Mouse (Mus musculus): Measurements from ENCODE around the gene Arid3a.

The Arid3a gene

DNA sequence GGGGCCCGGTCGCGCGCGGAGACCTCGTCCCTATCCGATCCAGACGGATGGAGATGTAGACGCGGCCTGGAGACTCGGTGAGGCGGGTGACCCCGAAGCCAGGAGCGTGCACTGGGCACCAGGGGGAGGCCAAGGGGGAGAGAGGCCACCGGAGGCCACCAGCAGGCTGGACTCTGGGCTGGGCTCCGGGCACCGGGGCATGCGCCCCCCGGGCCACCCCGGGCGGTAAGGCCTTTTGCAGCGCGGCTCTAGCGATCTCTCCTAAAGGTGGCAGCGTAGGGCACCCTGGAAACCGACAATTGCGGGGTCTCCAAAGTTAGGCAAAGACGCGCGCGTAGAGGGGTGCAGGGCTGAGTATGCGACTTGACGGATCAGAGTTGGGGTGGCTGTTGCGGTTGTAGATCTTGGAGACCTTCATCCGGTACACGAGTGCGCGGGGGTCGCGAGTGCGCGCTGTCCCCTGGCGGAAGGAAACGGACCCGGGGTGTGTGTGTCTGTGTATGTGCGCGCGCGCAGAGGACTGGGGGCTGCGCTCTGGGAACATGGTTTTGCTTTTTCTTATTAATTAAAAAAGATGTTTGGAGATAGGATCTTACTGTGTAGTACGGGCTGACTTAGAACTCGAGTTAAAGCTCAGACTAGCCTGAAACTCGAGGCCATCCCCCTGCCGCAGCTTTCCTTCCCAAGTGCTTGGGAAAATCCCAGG lies 634 bp downstream of the Arid3a start:
- no peak for DNase-seq (ENCODE audit: low spot score in 2 of 2)

DNA sequence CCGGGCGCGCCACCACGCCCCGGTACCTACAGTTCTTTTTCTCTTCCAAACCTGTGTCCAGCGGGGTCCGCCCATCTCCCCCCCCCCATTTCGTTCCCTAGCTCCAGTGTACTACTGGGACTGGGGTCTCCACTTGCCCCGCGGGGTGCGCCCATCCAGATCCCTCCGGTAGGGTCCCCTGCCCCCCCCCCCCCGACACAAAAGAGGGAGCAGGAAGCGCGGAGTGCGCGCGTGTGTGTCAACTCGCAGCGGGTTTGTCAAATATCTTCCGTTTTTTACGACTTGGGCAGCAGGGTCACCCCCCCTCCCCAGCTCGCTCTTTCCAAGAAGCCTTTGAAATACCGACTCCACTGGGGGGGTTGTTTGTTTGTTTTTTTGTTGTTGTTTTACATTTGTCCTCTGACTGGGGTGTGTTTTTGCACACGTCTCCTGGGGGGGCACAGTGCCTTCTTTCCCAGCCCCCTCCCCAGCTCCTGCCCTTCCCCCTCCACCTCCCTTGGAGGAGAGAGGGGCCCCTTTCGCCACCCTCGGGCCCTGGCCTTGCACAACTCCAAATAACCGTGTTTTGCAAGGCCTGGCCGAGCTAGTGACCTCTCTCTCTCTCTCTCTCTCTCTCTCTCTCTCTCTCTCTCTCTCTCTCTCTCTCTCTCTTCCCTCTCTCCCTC lies 1.3 kb downstream of the Arid3a start:
- no peak for DNase-seq (ENCODE audit: low spot score in 2 of 2)

DNA sequence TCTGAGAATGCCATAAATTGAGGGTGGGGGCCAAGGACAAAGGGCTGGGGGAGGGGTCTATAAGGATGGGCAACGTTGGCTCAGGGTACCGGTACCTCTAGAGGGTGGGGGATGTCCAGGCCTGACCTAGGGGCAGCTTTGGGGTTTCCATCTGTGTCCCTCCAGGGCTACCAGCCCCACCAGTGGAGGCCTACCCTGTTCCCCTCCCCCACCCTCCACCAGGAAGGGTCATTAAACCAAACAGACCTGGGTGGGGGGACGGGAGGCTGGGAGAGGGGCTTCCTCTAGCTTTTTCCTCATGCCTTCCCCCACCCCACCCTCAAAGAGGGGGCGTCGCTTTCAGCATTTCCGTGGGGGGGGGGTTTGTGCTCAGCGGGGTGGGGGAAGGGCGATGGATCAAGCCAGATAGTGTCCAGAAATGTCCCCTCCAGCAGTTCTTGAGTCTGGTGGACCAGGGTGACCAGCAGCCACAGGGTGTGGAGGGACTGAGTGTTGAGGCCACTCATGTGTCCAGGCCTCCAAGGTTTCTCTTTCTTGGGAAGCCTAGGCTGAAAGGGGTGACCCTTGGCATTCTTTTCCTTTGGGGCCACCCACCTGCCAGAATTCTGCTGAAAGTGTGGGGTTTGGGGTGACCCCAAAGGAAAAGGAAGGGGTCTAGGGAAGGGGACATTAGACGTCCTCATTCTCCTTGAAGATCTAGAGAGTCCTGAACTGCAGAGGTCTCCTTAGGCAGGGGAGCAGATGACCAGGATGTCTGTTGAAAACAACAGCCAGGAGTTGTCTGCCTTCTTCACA lies 2.3 kb downstream of the Arid3a start:
- no peak for DNase-seq (ENCODE audit: low spot score in 2 of 2)

DNA sequence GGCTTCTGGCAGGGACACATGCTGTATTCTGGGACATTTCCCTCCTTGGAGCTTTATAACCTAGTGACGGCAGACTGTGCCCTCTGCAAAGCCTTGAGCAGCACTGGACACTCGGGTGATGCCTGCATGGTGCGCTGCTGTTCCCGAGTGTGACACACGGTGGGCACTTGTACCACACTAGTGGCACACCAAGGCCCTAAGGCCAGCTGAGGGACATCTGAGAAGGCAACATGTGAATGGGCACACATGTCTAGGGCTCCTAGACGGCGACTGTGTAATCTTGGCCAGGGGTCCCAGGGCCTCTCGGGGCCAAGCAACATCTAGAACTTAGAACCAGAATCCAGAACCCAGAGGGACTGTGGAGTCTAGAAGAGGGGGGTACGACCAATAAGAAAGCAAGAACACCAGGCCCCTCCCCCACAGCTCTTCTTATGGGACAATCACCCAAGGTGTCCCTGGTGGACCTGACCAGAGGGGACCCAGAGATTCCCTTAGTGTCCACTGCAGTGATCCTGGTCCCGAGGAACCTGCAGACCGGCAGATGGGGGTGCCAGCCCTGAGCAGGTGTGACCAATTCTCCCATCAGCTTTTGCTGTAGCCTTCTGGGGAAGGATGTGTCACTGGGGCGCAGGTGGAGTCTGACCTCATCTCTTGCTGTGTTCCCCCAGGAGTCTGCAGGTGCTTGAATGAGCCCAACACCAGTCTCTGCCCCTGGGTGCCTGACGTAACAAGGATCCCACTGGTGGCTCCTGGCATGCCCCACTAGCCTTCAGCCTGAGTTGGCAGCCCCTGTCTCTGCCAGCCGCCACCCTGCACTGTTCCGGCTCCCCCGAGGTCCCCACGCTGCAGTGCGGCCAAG lies 3.4 kb downstream of the Arid3a start:
- no peak for DNase-seq (ENCODE audit: low spot score in 2 of 2)

DNA sequence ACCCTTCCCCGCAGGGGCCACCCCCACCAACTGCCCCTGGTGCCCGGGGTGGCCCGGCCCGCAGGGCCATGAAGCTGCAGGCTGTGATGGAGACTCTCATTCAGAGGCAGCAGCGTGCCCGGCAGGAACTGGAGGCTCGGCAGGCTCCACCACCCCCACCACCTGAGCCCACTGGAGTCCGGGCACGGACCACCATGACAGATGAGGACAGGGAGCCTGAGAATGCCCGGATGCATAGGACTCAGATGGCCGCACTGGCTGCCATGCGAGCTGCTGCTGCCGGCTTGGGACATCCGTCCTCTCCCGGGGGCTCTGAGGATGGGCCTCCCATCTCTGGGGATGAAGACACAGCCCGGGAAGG lies 4.0 kb downstream of the Arid3a start:
- DNase-seq (ENCODE audit: low spot score in 2 of 2), result no peak

DNA sequence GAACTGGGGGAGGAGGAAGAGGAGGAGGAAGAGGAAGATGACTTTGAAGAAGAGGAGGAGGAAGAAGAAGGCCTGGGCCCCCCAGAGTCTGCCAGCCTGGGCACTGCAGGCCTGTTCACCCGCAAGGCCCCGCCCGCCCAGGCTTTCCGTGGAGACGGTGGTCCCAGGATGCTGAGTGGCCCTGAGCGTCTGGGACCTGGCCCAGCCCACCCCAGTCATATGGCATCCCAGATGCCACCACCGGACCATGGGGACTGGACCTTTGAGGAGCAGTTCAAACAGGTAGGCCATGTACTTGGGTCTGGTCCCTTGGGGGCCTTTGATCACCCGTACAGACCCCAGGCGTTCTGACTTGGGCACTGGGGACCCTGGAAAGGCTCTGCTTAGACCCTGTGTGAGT lies 5.0 kb downstream of the Arid3a start:
- DNase-seq (ENCODE audit: low spot score in 2 of 2), result no peak

DNA sequence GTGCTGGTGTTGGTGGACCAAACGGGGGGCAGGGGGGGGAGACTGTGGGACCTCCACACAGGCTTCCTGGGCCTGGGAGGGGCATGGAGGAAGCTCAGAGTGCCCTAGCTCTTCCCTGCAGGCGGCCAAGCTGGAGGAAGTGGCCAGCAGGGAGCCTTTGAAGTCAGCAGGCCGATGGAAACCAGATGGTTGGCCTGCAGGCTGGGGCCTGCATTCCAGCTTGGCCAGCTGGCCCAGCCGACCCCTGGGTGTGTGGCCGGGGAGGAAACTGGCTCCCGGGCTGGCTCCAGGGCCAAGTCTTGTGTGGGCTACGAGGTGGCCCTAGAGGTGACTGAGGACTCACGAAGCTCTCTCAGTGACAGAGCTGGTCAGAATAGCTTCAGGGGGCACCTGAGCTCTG lies 5.9 kb downstream of the Arid3a start:
- peak; percentile 81 to 82 for DNase-seq (ENCODE audit: low spot score in 2 of 2)

DNA sequence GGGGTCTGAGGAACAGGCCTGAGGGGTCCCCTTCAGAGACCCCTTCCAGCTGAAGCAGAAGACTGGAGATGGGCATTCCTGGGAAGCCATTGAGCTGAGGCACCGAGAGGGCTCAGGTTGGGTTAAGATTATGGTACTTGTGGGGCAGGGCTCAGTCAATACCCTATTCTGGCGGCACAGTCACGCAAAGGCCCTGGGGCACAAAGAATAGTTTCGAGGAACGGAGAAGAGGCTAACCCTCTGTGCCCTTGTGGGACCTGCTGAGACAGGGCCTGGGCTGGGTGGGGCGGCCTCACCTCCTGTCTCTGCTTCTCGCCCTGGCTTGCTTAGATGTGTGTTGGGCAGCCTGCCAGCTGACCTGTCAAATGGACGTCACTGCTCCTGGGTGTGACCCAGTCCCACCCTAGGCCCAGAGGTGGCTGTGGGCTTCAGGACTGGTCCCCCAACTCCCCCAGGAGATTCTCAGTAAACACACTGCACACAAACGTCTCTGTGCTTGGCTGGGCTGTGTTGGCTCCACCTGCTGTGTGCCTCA lies 6.4 kb downstream of the Arid3a start:
- DNase-seq (ENCODE audit: low spot score in 2 of 2), result no peak

DNA sequence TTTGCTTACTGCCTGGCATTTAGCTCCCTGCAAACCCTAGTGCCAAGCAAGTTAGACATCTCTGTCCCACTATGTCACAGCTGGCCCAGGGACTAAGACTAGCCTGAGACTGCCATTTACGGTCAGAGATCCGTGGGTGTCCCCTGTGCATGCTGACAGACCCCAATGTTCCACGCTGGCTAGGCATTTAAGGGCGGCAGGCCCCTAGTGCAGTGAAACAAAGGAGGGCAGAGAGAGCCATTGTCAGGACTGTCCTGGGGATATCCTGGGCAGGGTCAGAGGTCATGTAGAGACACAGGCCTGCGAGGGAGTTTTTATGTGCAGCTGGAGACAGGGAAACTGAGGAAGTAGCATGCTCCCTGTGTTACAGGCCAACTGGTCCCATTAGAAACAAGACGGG lies 7.0 kb downstream of the Arid3a start:
- no peak for DNase-seq (ENCODE audit: low spot score in 2 of 2)

DNA sequence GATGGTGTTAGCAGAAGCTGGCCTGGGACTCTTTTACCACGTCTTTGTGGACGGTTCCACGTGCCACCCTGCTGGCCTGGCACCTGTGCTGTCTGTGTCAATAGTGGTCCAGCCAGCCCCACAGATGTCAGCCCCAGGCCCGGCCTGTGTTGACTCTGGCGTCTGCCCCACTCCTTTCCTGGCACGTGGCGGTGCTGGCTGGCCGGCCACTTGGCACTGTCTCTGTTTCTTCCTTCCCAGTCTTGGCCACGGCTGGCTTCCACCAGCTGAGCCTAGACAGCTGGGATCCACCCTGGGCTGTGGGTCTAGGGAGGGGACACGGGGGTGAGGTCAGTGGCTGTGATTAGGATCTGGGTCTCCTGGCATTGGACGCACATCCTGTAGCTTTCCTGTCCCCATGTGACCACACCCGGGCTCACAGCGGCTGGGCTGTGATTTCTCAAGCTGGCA lies 7.5 kb downstream of the Arid3a start:
- DNase-seq (ENCODE audit: low spot score in 2 of 2), result peak; percentile 75 to 78

DNA sequence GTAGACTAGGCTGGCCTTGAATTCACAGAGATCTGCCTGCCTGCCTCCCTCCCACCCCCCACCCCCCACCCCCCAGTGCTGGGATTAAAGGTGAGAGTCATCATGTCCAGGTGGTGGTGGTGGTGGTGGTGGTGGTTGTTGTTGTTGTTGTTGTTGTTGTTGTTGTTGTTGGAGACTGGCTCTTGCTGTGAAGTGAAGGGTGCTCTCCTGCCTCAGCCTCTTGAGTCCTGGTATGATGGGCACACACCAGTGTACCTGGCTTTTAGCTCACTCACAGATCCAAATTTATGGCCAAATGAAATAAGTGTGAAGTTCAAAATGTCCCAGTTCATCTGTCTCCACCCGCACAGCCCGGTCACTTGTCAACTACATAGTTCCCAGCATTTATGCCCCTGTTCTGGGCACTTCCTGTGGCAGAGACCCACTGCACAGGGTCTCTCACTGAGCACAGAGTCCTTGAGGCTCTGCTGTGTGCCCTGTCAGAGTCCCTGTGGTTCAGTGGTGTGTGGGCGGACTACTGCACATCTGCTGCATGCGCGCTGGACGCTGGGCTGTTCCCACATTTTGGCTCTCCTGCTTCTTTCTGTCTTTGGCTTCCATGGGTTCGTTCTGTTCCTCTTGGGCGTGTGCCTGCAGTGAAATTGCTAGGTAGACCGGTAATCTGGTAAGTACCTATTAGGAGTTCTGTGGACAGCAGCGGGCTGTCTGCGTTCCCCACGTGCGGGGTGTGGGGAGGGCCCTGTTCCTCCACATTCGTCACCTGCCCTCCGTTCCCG lies 8.1 kb downstream of the Arid3a start:
- no peak for DNase-seq (ENCODE audit: low spot score in 2 of 2)

DNA sequence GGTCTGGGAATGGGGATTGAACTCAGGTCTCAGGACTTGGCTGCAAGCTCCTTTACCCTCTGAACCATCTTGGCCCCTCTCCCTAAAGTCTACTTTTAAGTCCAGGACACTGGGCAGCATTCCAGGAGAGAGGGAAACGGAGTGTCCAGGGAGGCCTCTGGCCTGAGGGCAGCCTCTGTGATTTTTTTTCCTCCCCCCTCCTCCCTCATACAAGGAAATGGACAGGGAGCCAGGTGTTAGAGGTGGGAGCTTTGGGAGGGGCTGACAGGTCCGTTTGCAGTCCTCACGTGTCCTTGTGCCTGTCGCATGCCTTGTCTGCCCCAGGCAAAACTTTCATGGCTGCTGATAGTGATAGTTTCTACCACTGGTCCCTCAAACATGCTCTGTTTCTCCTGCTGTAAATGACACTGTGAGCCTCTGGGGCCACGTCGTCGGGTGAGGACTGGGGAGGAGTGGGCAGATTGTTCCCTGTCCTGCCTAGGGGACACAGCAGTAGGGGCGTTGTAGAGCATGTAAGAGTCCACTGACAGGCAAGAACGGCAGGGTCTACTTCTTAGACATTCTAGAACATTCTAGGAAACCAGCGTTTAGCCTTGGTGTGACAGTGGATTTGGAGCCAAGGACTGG lies 9.6 kb downstream of the Arid3a start:
- no peak for DNase-seq (ENCODE audit: low spot score in 2 of 2)

DNA sequence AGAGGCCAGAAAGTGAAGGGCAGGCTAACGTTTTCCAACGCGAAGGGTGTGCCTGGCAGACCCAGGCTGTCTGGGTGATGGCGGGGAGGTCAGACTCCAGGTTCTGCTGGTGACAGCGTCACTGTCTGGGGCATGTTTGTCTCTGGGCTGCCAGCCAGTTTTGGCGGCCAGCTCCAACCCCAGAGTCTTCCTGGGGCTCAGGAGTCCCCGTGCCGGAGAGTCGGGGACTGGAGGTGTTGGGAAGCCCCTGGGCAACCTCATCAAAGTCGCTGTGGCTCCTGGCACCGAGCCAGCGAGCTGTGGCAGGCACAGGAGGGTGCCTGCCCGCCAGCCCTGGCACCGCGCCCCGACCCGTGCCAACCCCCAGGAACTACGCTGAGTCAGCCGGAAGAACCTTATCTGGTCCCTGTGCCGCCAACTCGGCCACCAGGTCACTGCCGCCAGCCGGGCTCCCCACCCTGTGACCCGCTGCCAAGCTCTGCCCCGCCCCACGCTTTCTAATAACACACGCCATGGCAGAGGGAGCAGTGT lies 10.1 kb downstream of the Arid3a start:
- peak; percentile 78 for DNase-seq (ENCODE audit: low spot score in 2 of 2)

DNA sequence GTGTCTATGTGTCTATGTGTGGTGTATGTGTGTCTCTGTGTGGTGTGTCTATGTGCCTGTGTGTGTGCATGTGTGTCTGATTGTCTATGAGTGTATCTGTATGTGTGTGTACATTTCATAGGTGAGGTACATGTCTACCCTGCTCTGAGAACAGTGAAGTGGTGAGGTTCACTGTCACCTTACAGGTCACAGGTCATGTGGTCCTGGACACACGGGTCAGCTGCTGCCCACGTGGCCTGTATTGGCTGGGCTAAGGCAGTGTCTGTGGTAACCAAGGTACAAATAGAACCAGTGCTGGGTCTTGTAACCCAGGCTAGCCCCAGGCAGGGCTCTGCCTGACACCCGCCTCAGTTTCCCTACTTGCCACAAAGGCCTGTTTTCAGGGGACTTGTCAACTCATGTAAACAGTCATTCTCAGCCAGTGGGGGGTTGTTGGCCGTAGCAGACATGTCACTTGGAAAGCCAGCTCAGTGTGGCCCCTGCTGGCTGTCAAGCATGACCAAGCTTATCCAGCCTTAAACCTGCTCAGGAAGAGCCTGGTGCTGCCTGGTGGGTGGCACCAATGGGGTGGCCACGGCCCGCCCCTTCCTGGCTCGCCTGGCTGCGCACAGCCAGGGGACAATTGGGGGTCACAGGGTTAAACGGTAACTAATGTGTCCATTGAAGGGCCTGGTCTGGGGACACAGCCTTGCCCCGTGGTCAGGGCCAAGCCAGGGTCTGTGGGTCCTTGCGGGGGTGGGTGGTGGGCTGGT lies 11.1 kb downstream of the Arid3a start:
- no peak for DNase-seq (ENCODE audit: low spot score in 2 of 2)

DNA sequence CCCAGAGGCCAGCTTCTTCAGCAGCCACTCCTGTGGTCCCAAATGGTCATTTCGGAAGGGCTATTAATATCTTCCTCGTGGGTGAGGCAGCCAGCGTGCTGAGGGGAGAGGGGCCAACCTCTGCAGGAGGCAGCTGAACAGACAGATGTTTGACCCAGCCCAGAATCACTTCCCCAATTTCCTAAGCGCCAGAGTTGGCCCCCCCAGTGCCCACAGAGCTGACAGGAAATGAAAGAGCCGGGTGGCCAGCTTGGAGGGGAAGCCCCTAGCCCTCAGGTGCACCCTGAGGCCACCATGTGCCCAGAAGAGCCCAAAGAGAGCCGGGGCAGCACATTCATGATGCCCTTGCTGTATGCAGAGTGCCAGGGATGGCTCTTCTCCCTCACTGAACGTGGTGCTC lies 13.9 kb downstream of the Arid3a start:
- no peak for DNase-seq (ENCODE audit: low spot score in 2 of 2)

DNA sequence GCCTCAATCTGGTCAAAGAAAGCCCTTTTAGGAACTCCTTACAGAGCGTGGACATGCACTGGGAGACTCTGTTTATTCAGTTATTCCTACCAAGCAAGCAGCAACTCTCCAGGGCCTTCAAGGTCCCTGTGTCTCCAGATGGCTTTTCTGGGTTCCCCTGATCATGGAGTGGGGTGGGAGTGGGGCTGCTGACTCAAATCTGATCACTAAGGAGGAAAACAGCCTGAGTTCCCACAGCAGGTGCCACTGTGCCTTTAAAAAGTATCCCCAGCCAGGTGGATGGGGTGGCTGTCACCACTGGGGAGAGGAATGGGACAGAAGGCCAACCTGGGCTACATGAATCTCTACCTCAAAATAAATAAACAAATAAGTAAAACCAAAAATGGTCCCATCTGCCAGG lies 16.1 kb downstream of the Arid3a start:
- DNase-seq (ENCODE audit: low spot score in 2 of 2), result no peak

DNA sequence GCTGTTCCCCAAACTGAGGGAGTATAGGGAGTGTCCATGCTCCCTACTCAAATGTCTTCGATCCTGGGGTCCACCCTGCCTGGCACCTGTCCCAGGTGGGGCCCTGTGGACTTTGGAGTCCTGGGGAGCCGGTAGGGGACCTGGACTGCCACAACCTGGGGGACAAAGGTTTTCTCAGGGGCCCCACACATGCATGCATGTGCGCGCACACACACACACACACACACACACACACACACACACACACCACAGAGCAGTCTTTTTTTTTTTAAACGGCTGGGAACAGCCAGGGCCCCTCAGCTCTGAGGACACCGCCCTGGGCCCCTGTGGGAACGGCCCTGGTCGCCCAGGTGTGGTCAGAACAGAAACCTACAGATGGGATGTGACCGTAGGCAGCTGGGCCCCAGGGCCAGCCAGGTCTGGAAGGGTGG lies 16.6 kb downstream of the Arid3a start:
- DNase-seq (ENCODE audit: low spot score in 2 of 2), result no peak

DNA sequence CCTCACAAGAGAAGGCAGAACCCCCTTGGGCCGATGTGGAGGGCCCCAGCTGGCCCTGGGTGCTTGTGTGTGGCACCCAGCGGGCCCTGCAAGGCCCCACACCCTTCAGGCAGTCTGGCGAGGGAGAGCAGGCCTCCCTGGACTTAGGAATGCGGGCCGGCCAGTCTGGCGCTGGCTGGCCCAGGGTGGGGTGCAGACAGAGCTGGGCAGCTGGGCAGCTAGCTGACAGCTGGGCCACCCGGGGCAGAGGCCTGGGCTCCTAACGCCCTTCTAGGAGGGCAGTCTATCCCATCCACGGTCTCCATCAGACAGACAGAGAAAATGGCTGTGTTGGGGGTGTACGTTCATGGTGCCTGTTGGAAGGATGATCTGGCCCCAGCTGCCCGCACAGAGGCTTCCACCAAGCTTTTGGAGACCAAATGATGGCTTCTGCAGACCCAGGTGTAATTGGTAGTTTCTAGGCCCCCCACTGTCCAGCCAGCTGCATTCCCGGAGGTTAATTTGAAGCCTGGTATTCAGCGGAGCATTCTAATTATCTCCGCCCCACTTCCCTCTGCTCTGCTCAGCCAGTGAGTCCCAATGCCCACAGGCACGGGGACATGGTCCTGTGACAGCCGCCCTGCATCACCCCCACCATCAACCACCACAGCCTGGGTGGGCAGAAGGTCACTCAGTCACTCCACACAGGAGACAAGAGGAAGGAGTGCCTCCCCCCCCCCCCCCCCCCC lies 18.8 kb downstream of the Arid3a start:
- DNase-seq (ENCODE audit: low spot score in 2 of 2), result peak in 1 of 2 experiments; percentile 53

Measured in urinary bladder, postnatal 4 days (tissue).